Mouse (Mus musculus) G1E (cell line): ENCODE data around the gene Pkn2.

Source experiments
- CTCF ChIP-seq: IDR thresholded peaks from 2 replicates; pipeline ENCODE4 v1.5.1; 2012; ENCODE audit warnings: low read depth, low read length, inconsistent platforms, mixed read lengths
- GATA1 ChIP-seq: IDR thresholded peaks from 2 replicates; pipeline ENCODE4 v1.6.1; 2012; ENCODE audit warnings: borderline replicate concordance, low read length, inconsistent platforms, mixed read lengths

DNA sequence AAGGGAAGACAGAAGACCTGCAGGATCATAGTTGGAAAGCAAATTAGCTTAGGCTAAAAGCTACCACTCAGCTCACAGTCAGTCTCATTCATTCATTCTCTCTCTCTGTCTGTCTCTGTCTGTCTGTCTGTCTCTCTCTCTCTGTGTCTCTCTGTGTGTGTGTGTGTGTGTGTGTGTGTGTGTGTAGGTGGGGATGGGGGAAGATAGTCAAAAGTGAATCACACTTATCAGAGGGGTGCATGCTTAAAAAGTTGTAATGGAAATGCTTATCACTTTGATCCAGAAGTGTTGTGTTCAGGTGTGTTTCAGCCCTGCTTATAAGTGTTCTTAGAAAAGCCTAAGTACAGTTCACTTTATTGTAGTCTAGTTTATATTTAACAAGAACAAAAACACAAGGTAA, 2.8 kb upstream of the Pkn2 start:
- TF ChIP-seq CTCF: no peak
- TF ChIP-seq GATA1: no peak
